Mouse (Mus musculus) kidney, adult 2 months (tissue): ENCODE data around the gene Gm45808.

ENCODE experiments used
- CTCF ChIP-seq: fragments of 200-500 bp; conservative IDR thresholded peaks from 2 replicates; pipeline ENCODE4 v1.5.1; 2011; ENCODE audit warnings: low read depth, mild to moderate bottlenecking, control low read depth, low read length, moderate library complexity, mixed read lengths; ENCODE audit not compliant: insufficient read depth, insufficient read length
- POLR2A ChIP-seq: fragments of 200-500 bp; IDR thresholded peaks from one replicate; pipeline ENCODE4 v1.6.1; 2011; ENCODE audit warnings: low read depth, low read length, control low read depth

DNA sequence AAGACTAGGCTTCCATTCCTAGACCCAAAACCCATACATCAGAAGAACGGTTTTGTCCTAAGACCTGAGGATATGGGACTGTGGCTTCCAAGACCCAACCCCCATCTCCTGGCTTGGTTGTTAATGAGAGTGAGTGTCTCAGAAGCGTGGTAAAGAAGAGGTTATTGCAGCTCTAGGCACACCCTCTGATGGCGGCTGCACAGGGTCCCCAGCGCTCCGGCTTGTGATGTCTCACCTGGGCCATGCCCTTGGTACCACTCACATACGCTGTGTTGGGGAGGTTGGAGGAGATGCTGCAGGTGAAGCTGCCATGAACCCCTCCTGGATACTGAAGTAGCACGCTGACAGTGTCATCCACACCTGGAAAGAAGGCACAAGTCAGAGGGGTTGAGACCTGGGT, 7.8 kb downstream of the Gm45808 start:
- TF ChIP-seq CTCF (no peak), POLR2A (no peak)
